Mouse (Mus musculus) colon, adult 2 months (tissue): Measurements from ENCODE around the gene Osbpl11. TPM values are rescaled to one million over a fixed set of nuclear protein-coding genes. Genes with fewer than 3 reads are reported as not detected.

ENCODE experiments used
- polyA plus RNA-seq: library from polyadenylated mRNA; depleted of rRNA; stranded (reverse); fragments of >200 nt; gene quantifications from 2 replicates; pipeline ENCODE4 v1.2.3, GENCODE M21; 2012; rRNA removed

Gene Osbpl11
- polyA plus RNA-seq = 6.4 and 8.1 TPM in 2 replicates

GRCm38 (mm10) chr16:33184901-33185260 is at the start of gene Osbpl11:
Osbpl11 (plus strand) TSS chr16:33185071.

GRCm38 (mm10) chr16:33251194-33252051 is 66.6 kb downstream of the Osbpl11 start, which contains the start of gene Snx4:
Snx4 (plus strand) TSS chr16:33251442.

Other genes with a start within 250 kb of the Osbpl11 start
- 0.15 and 0.35 TPM in 2 replicates for gene Iqcg, start 128.9 kb upstream of the Osbpl11 start, polyA plus RNA-seq
- 124 and 162 TPM in 2 replicates for gene Rpl35a, start 128.6 kb upstream of the Osbpl11 start, polyA plus RNA-seq
- 2.1 and 3.2 TPM in 2 replicates for gene Lmln, start 122.5 kb upstream of the Osbpl11 start, polyA plus RNA-seq
- 5.9 and 7.4 TPM in 2 replicates for gene Snx4, start 66.4 kb downstream of the Osbpl11 start, polyA plus RNA-seq
- gene Zfp148, start 195.8 kb downstream of the Osbpl11 start, polyA plus RNA-seq = 4.9 and 5.1 TPM in 2 replicates